Mouse (Mus musculus): ENCODE data around the gene Nfe2. TPM values are rescaled to one million over a fixed set of nuclear protein-coding genes. Genes with fewer than 3 reads are reported as not detected.
"Not testable (repeated sequence)": the region's sequence is repeated elsewhere in the genome, so short reads cannot be mapped to it uniquely, and the experiment has no call there.

The Nfe2 gene
- polyA plus RNA-seq, 1 experiment from 2014 or later: 89.1 TPM

DNA sequence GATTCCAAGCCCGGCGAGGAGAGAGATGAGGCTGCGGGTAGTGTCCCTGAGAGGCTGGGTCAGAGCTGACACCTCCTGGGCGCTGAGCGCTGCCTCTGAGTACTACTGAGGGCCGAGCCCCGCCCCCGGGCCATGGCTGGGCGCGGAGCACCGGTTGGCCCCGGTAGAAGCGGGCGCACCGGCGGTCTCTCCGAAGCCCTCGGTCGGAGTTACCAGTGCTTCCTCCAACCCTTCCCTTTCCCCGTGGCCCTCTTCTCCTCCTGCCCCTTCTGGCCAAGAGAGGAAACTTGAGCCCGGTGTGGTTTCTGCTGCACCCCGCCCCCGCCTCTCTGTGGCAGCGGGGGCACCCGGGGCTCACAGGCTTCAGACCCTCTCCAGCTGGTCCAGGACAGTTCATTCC, 3.0 kb downstream of the Nfe2 start:
- ATAC-seq (peak; percentile 37), DNase-seq (peak; percentile 85)
- TF ChIP-seq EP300 (IDR thresholded peaks at IDR 0.05; ENCODE audit: low read depth) (no peak), CTCF (IDR thresholded peaks at IDR 0.05; ENCODE audit: low read depth) (peak; percentile 55)
- no peaks in the 10 kb centered on the region for H3K27me3 ChIP-seq (ENCODE audit: insufficient read depth, low read length)
- peak overlapping the region; percentile 91 for H3K27ac ChIP-seq (ENCODE audit: low read depth)
- H3K4me3 ChIP-seq (ENCODE audit: low read depth, low read length): peak overlapping the region; percentile 67
- H3K36me3 ChIP-seq (replicated peaks; ENCODE audit: insufficient read depth, low read length): peaks cover 15% of the 10 kb centered on the region
- no peaks in the 10 kb centered on the region for H3K9me3 ChIP-seq (ENCODE audit: low read length)
- peaks cover 54% of the 10 kb centered on the region for H3K4me1 ChIP-seq (ENCODE audit: insufficient read depth)
- peak overlapping the region; percentile 81 for H3K4me2 ChIP-seq (ENCODE audit: low read depth, low read length)
- H3K9ac ChIP-seq (replicated peaks): peak overlapping the region; percentile 83
- WGBS (ENCODE audit: insufficient replicate concordance): 1% methylated on average over 25 of the region's 25 CpGs

DNA sequence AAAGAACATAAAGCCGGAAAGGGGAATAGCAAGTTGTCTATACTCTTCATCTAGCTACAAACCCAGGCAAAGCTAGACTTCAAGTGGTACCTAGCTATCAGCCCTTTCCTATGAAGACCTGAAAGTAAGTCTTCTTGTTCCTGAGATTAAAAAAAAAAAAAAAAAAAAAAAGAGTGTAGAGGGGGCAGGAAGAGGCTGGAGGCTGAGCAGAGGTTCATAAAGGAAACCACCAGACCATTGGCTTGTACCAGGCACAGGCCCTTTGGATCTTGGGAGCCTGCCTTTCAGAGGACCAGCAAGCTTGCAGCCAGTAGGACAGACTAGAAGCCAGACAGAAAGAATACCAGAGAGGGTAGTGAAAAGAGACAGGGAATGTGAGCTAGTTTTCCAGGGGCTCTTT, 4.9 kb downstream of the Nfe2 start:
- Histone ChIP-seq H3K4me2 (ENCODE audit: low read depth, low read length) (peak overlapping the region; percentile 81), H3K9me3 (ENCODE audit: low read length) (no peaks in the 10 kb centered on the region), H3K9ac (replicated peaks) (peak overlapping the region; percentile 83), H3K27ac (ENCODE audit: low read depth) (peak overlapping the region; percentile 91), H3K4me3 (ENCODE audit: low read depth, low read length) (peak overlapping the region; percentile 67), H3K27me3 (ENCODE audit: insufficient read depth, low read length) (no peaks in the 10 kb centered on the region), H3K36me3 (replicated peaks; ENCODE audit: insufficient read depth, low read length) (peaks cover 30% of the 10 kb centered on the region), H3K4me1 (ENCODE audit: insufficient read depth) (peaks cover 40% of the 10 kb centered on the region)
- WGBS (ENCODE audit: insufficient replicate concordance): 72% methylated on average over 1 of the region's 1 CpGs
- ATAC-seq: no peak
- no peak for TF ChIP-seq CTCF (IDR thresholded peaks at IDR 0.05; ENCODE audit: low read depth)
- TF ChIP-seq EP300 (IDR thresholded peaks at IDR 0.05; ENCODE audit: low read depth): no peak
- no peak for DNase-seq

DNA sequence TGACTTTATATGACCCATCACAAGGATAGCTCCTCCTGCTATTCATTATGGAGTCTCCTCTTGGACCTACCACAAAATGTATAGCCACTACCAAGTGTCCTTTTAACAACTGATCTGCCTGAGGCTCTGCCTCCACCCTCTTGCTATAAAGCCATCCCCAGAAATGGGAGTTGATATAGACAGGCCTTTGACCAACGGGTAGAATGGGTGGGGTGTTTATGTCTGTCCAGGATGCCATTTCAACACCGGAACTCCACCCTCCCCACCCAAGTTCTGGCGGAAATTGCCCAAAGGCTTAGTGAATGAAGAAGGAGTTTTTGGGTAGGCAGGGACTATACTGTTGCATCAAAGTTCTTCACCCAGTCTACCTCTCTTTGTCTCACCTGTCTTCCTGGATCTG, 5.5 kb downstream of the Nfe2 start:
- H3K27ac ChIP-seq (ENCODE audit: low read depth): peak overlapping the region; percentile 91
- H3K4me2 ChIP-seq (ENCODE audit: low read depth, low read length): peak overlapping the region; percentile 81
- peak overlapping the region; percentile 83 for H3K9ac ChIP-seq (replicated peaks)
- ATAC-seq (peak; percentile 24), DNase-seq (peak; percentile 73)
- WGBS (ENCODE audit: insufficient replicate concordance): 27% methylated on average over 3 of the region's 3 CpGs
- H3K27me3 ChIP-seq (ENCODE audit: insufficient read depth, low read length): no peaks in the 10 kb centered on the region
- TF ChIP-seq EP300 (IDR thresholded peaks at IDR 0.05; ENCODE audit: low read depth): peak; percentile 55; the same call in 1 of the 2 replicates
- no peak for TF ChIP-seq CTCF (IDR thresholded peaks at IDR 0.05; ENCODE audit: low read depth)
- H3K9me3 ChIP-seq (ENCODE audit: low read length): no peaks in the 10 kb centered on the region
- peaks cover 37% of the 10 kb centered on the region for H3K4me1 ChIP-seq (ENCODE audit: insufficient read depth)
- H3K36me3 ChIP-seq (replicated peaks; ENCODE audit: insufficient read depth, low read length): peaks cover 37% of the 10 kb centered on the region
- H3K4me3 ChIP-seq (ENCODE audit: low read depth, low read length): peak overlapping the region; percentile 67

DNA sequence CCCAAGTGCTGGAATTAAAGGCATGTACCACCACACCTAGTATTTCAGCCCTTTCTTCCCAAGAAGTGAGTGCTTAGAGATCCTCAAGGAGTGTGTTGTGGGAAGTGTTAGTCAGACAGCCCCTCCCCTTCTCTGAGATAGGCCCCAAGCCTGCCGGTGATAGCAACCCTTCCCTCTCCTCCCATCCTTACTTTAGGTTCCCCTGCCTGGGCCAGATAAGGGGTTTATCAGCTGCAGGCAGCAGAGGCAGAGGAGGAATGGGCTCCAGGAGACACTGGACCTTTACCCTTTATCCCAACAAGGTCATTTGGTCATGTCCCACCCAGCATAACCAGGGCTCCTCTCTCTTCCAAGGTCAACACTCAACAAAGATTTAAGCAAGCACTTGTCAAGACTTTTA, 6.6 kb downstream of the Nfe2 start:
- Histone ChIP-seq H3K27ac (ENCODE audit: low read depth) (peak overlapping the region; percentile 91), H3K4me2 (ENCODE audit: low read depth, low read length) (peak overlapping the region; percentile 81), H3K9me3 (ENCODE audit: low read length) (no peaks in the 10 kb centered on the region), H3K27me3 (ENCODE audit: insufficient read depth, low read length) (no peaks in the 10 kb centered on the region), H3K4me3 (ENCODE audit: low read depth, low read length) (peak overlapping the region; percentile 67), H3K36me3 (replicated peaks; ENCODE audit: insufficient read depth, low read length) (peaks cover 47% of the 10 kb centered on the region), H3K4me1 (ENCODE audit: insufficient read depth) (peaks cover 27% of the 10 kb centered on the region), H3K9ac (replicated peaks) (peak overlapping the region; percentile 83)
- TF ChIP-seq EP300 (IDR thresholded peaks at IDR 0.05; ENCODE audit: low read depth): peak; percentile 99
- no peak for TF ChIP-seq CTCF (IDR thresholded peaks at IDR 0.05; ENCODE audit: low read depth)
- peak; percentile 68 for ATAC-seq
- WGBS (ENCODE audit: insufficient replicate concordance): 14% methylated on average over 1 of the region's 1 CpGs
- DNase-seq: peak; percentile 78

DNA sequence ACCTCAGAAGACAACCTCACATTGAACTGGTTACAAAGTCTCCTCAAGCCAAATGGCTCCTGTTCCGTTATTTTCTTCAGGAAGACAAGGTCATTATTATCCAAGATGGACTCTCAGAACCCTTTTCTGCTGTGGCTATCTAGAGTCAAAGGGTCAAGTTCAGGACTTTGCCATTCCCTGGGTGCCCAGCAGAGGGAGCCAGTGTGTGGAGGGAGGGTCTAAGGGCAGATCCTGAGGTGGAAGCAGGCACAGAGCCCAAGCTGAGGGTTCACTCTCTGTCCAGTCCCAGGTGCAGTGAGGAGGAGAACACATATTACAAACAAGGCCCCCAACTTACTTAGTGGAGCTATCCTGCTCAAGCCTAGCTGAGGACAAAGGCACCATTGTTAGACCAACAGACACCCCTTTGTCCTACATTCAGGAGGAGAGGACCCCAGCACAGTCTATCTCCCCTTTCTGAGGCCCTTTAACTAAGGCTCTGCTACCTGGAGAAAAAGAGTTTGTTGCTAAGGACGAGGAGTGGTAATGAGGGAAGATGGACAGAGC, 7.9 kb downstream of the Nfe2 start:
- TF ChIP-seq EP300 (IDR thresholded peaks at IDR 0.05; ENCODE audit: low read depth): no peak
- TF ChIP-seq CTCF (IDR thresholded peaks at IDR 0.05; ENCODE audit: low read depth): peak; percentile 99
- H3K4me1 ChIP-seq (ENCODE audit: insufficient read depth): peaks cover 26% of the 10 kb centered on the region
- H3K27ac ChIP-seq (ENCODE audit: low read depth): peak overlapping the region; percentile 91
- H3K36me3 ChIP-seq (replicated peaks; ENCODE audit: insufficient read depth, low read length): peaks cover 61% of the 10 kb centered on the region
- H3K27me3 ChIP-seq (ENCODE audit: insufficient read depth, low read length): no peaks in the 10 kb centered on the region
- peak; percentile 19; the same call in 1 of the 2 replicates for ATAC-seq
- WGBS (ENCODE audit: insufficient replicate concordance): 26% methylated on average over 2 of the region's 2 CpGs
- DNase-seq: peak; percentile 92
- H3K9me3 ChIP-seq (ENCODE audit: low read length): no peaks in the 10 kb centered on the region
- H3K4me2 ChIP-seq (ENCODE audit: low read depth, low read length): peak overlapping the region; percentile 81
- H3K4me3 ChIP-seq (ENCODE audit: low read depth, low read length): peak overlapping the region; percentile 67
- peak overlapping the region; percentile 83 for H3K9ac ChIP-seq (replicated peaks)

DNA sequence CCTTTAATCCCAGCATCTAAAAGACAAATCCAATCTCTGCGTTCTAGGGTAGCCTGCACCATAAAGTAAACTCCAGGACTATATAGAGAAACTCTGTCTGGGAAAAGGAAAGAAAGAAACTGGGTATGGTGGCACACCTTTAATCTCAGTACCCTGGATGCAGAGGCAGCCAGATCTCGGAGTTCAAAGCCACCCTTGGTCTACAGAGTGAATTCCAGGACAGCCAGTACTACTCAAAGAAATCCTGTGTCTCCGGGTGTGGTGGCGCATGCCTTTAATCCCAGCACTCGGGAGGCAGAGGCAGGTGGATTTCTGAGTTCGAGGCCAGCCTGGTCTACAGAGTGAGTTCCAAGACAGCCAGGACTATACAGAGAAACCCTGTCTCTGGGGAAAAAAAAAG, 8.7 kb downstream of the Nfe2 start:
- WGBS (ENCODE audit: insufficient replicate concordance): 84% methylated on average over 6 of the region's 6 CpGs
- H3K27me3 ChIP-seq (ENCODE audit: insufficient read depth, low read length); ATAC-seq; DNase-seq; H3K9ac ChIP-seq (replicated peaks); H3K27ac ChIP-seq (ENCODE audit: low read depth); H3K9me3 ChIP-seq (ENCODE audit: low read length); H3K4me3 ChIP-seq (ENCODE audit: low read depth, low read length): not testable (repeated sequence)
- Histone ChIP-seq H3K4me1 (ENCODE audit: insufficient read depth) (peaks cover 26% of the 10 kb centered on the region), H3K36me3 (replicated peaks; ENCODE audit: insufficient read depth, low read length) (peaks cover 66% of the 10 kb centered on the region), H3K4me2 (ENCODE audit: low read depth, low read length) (peak overlapping the region; percentile 38)

Measured in liver, postnatal 0 days (tissue).